Mouse (Mus musculus) intestine, postnatal 0 days (tissue): ENCODE data around the gene Rab24. TPM values are rescaled to one million over a fixed set of nuclear protein-coding genes. Genes with fewer than 3 reads are reported as not detected.

ENCODE experiments used
- ATAC-seq: fragments of 200-750 bp; cut with Nextera tagmentation; 2 replicates; pipeline ENCODE4 v1.8.0; 2017; ENCODE audit warnings: mild to moderate bottlenecking, moderate TSS enrichment, moderate library complexity
- H3K27ac ChIP-seq: fragments of 300-500 bp; sonication (generic); 2 replicates; pipeline ENCODE4 v1.5.1; 2014; ENCODE audit warnings: mild to moderate bottlenecking, low read depth, low read length, moderate library complexity
- H3K27me3 ChIP-seq: fragments of 300-500 bp; sonication (generic); replicated peaks from 2 replicates; pipeline ENCODE4 v1.6.1; 2014; ENCODE audit warnings: low read length, mixed read lengths; ENCODE audit not compliant: control insufficient read depth, insufficient read depth
- H3K36me3 ChIP-seq: fragments of 300-500 bp; sonication (generic); 2 replicates; pipeline ENCODE4 v1.6.1; 2014; ENCODE audit warnings: mild to moderate bottlenecking, moderate library complexity; ENCODE audit not compliant: control insufficient read depth, insufficient read depth
- H3K4me1 ChIP-seq: fragments of 300-500 bp; sonication (generic); replicated peaks from 2 replicates; pipeline ENCODE4 v1.6.1; 2014; ENCODE audit warnings: antibody characterized with exemption, low read length, mixed read lengths; ENCODE audit not compliant: control insufficient read depth, insufficient read depth
- H3K4me2 ChIP-seq: fragments of 300-500 bp; sonication (generic); replicated peaks from 2 replicates; pipeline ENCODE4 v1.6.1; 2014; ENCODE audit warnings: low read depth, mild to moderate bottlenecking, moderate library complexity
- H3K4me3 ChIP-seq: fragments of 300-500 bp; sonication (generic); 2 replicates; pipeline ENCODE4 v1.5.1; 2014; ENCODE audit warnings: low read depth, low read length
- H3K9ac ChIP-seq: fragments of 300-500 bp; sonication (generic); 2 replicates; pipeline ENCODE4 v1.6.1; 2014; ENCODE audit warnings: mild to moderate bottlenecking, low read depth, low read length
- H3K9me3 ChIP-seq: fragments of 300-500 bp; sonication (generic); 2 replicates; pipeline ENCODE4 v1.6.1; 2016; ENCODE audit warnings: mixed run types; ENCODE audit not compliant: control insufficient read depth
- CTCF ChIP-seq: sonication (generic); IDR thresholded peaks from 2 replicates; pipeline ENCODE4 v1.5.1; 2016; ENCODE audit warnings: low read depth, mild to moderate bottlenecking, control low read depth, antibody characterized with exemption, moderate library complexity
- WGBS: fragments of 180-500 bp; shearing (Covaris S2); extraction: QIAGEN DNeasy Blood & Tissue Kit; methylation state at CpG from one replicate; pipeline ENCODE4 v1.1.7; 2014; 5-methylcytosine and 5-hydroxymethylcytosine counted together
- polyA plus RNA-seq: library from polyadenylated mRNA; unstranded; fragments of >200 nt; fragmentation: Nextera tagmentation; extraction: Ambion mirVana; gene quantifications from 2 replicates; pipeline ENCODE4 v1.2.1, GENCODE M21; 2015

Rab24 gene
- polyA plus RNA-seq, result 142 and 156 TPM in 2 replicates

DNA sequence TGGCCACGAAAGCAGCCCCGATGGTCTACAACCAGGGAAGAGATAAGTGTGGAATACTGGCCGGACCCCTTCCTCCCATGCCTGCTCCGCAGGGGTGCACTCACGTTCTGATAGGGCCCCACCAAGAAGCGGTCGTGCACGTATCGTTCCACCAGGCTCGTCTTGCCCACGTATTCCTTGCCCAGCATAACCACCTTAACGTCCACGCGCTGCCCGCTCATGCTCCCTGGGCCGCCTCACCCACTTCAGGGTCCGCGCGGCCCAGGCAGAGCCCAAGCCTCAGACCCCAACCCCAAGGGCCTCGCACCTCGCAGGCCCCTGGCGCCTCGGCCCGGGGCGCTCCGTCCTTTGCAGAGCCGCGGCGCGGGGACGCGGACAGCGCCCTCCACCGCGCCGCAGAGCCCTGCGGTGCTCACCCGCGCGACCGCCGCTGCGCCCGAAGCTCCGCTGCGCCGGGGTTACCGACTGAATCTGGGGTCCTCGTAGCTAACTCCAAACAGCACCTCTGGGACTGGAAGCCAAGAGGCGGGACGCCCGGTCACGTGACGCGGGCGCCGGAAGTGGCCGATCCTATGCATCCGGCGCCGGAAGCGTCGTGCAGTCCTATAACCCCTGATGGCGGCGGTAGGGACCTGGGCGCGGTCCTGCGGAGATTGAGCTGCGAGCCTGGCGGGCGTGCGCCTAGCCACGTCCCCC is at the start of gene Rab24:
Gene Rab24 (minus strand): TSS at position 513 of the 696 bp plus-strand sequence.
- TF ChIP-seq CTCF, result 0 out of 2 replicates have a peak, but pooled peaks have one; percentile 2
- peak within 1 kb of the TSS; percentile 85 for H3K9ac ChIP-seq
- H3K4me2 ChIP-seq, result peak within 1 kb of the TSS; percentile 82
- H3K4me3 ChIP-seq, result peak within 1 kb of the TSS; percentile 70
- WGBS, result under 1% methylated on average over 73 of the region's 73 CpGs
- no peaks in the 10 kb centered on the region for H3K27me3 ChIP-seq
- no peaks in the 10 kb centered on the region for H3K9me3 ChIP-seq
- peak; percentile 79 for ATAC-seq
- H3K4me1 ChIP-seq, result peaks cover 4% of the 10 kb centered on the region; the same call in 1 of the 2 replicates
- H3K36me3 ChIP-seq, result peaks cover 43% of the 10 kb centered on the region
- H3K27ac ChIP-seq, result peak within 1 kb of the TSS; percentile 93

DNA sequence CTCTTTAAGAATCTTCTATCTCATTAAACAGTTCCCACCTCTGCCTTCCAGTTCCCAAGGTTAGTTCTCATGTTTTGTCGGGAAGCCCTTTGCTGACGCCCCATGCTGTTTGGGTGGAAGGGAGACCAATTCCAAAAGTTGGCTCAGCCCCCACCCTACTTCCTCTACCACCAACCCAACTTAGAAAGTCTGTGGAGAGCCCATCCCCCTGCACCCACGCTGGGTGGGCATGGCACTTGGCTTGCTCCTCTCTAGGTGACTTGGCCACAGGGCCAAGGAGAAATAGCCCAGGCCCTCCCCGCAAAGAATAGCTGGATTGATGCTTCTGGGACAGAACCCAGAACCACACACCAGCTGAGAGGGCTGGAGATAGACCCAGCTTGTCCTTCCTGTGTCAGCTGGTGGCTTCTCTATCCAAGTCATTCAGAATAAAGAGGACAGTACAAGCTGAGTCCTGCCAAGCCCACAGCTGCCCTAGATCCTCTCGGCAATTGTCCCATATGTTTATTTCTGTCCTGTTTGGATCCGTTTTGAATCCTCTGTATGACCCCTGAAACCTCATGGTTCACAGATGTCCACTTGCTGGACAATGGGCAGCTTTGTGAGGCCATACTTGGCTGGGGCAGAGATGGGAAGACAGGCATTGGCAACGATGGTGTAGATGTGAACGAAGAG is 49.4 kb upstream of the Rab24 start:
- Histone ChIP-seq H3K4me2 (no peak overlapping the region), H3K4me3 (no peak overlapping the region), H3K27ac (no peak overlapping the region), H3K9me3 (no peaks in the 10 kb centered on the region), H3K27me3 (no peaks in the 10 kb centered on the region), H3K4me1 (peaks cover 10% of the 10 kb centered on the region; the same call in 1 of the 2 replicates), H3K9ac (no peak overlapping the region), H3K36me3 (no peaks in the 10 kb centered on the region)
- TF ChIP-seq CTCF, result no peak
- WGBS, result 61% methylated on average over 8 of the region's 8 CpGs
- ATAC-seq, result no peak

DNA sequence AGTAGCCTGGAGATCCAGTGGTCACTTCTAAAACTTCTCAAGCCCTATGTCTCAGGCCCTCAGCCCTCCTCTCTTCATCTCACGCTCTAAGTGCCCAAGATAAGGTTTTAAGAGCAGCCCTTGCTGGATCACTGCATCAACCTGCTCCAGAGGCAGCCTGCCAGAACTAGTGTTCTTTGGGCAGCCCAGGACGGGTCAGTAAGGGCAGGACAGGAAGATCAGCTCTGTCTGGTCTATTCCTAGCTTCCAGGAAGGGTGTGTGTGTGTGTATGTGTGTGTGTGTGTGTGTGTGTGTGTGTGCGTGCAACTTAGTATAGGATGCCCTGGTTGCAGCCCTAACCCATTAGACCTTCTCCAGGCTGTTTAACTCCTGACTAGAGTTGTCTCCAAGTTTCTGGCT is 48.5 kb upstream of the Rab24 start:
- Histone ChIP-seq H3K4me2 (no peak overlapping the region), H3K4me1 (peaks cover 10% of the 10 kb centered on the region; the same call in 1 of the 2 replicates), H3K27ac (no peak overlapping the region), H3K9ac (no peak overlapping the region), H3K4me3 (no peak overlapping the region), H3K9me3 (no peaks in the 10 kb centered on the region), H3K27me3 (no peaks in the 10 kb centered on the region), H3K36me3 (no peaks in the 10 kb centered on the region)
- no peak for ATAC-seq
- 59% methylated on average over 3 of the region's 3 CpGs for WGBS
- TF ChIP-seq CTCF, result no peak

DNA sequence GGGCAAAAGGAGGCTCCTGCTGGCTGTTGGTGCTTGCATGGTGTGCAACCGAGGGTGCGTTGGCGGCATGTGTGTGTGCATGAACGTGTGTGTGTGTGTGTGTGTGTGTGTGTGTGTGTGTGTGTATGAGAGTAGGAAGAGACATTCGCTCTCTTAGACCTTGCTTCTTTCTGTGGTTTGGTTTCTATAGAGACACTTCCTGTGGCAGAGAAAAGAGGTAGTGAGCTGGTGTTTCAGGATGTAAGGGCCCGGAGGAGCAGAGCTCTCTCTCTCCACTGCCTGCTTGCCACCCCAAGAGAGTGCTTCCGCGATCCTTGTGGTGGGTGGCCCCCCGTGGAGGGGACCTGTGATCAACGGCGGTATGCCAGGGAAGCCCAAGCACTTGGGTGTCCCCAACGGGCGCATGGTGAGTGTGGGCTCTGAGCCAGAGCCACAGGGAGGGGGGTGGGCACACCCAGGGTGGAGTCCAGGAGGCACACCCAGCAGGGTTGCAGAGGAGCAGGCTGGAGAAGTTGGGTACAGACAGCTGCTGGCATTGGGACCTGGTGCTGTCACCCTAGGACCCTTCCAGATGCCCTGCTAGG is 47.9 kb upstream of the Rab24 start, which contains the start of gene Rgs14:
Gene Rgs14 (plus strand): TSS at position 202 of the 584 bp plus-strand sequence.
- WGBS, result 51% methylated on average over 13 of the region's 13 CpGs
- no peaks in the 10 kb centered on the region for H3K27me3 ChIP-seq
- peaks cover 10% of the 10 kb centered on the region; the same call in 1 of the 2 replicates for H3K4me1 ChIP-seq
- H3K27ac ChIP-seq, result no peak within 1 kb of the TSS
- no peak for ATAC-seq
- H3K36me3 ChIP-seq, result no peaks in the 10 kb centered on the region
- no peak within 1 kb of the TSS for H3K4me3 ChIP-seq
- TF ChIP-seq CTCF, result no peak
- H3K9me3 ChIP-seq, result no peaks in the 10 kb centered on the region
- H3K4me2 ChIP-seq, result 0 out of 2 replicates have a peak within 1 kb of the TSS, but pooled peaks have one; percentile 21
- H3K9ac ChIP-seq, result no peak within 1 kb of the TSS

DNA sequence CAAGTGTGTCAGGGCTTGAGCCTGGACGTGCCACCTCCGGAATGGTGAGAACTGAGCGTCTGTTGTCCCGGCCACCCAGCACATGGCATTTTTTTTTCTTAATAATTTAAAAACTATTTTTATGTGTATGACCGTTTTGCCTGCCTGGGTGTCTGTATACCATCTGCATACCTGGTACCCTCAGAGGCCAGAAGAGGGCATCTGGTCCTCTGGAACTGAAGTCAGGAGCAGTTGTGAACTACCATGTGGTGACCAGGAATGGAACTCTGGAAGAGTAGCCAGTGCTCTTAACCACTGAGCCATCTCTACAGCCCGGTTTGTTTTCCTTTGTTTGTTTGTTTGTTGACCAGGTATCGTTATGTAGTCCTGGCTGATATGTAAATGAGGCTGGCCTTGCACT is 46.7 kb upstream of the Rab24 start:
- H3K9ac ChIP-seq, result no peak overlapping the region
- ATAC-seq, result no peak
- H3K27ac ChIP-seq, result no peak overlapping the region
- no peaks in the 10 kb centered on the region for H3K27me3 ChIP-seq
- H3K4me3 ChIP-seq, result no peak overlapping the region
- no peaks in the 10 kb centered on the region for H3K36me3 ChIP-seq
- 73% methylated on average over 7 of the region's 7 CpGs for WGBS
- no peak overlapping the region for H3K4me2 ChIP-seq
- TF ChIP-seq CTCF, result peak; percentile 59
- H3K9me3 ChIP-seq, result no peaks in the 10 kb centered on the region
- H3K4me1 ChIP-seq, result no peaks in the 10 kb centered on the region
